Mouse (Mus musculus): ENCODE measurements around the gene Adgrb3. TPM values are rescaled to one million over a fixed set of nuclear protein-coding genes. Genes with fewer than 3 reads are reported as not detected.

Gene Adgrb3
- total and polyA plus RNA-seq, 2 experiments, result not detected

- TF ChIP-seq POLR2A (IDR thresholded peaks at IDR 0.05; ENCODE audit: extremely low read depth, insufficient read depth, low read length) (no peak), CTCF (IDR thresholded peaks at IDR 0.05; ENCODE audit: low read depth, low read length) (no peak)
- Histone ChIP-seq H3K4me3 (ENCODE audit: insufficient read depth, low read depth, low read length) (no peak overlapping the region), H3K79me2 (ENCODE audit: control insufficient read depth, insufficient read depth, low read length) (no peaks in the 10 kb centered on the region), H3K4me1 (ENCODE audit: control insufficient read depth, insufficient read depth, low read length) (no peaks in the 10 kb centered on the region), H3K36me3 (ENCODE audit: control insufficient read depth, insufficient read depth, low read length) (no peaks in the 10 kb centered on the region), H3K27ac (replicated peaks; ENCODE audit: insufficient read depth, low read depth, low read length) (no peak overlapping the region), H3K27me3 (ENCODE audit: control insufficient read depth, insufficient read depth, low read length) (no peaks in the 10 kb centered on the region), H3K9ac (ENCODE audit: low read depth, low read length) (no peak overlapping the region)
- no peak for DNase-seq (ENCODE audit: extremely low read depth, low read depth, low spot score)
- WGBS, result 87% methylated on average over 5 of the region's 5 CpGs
Measured at GRCm38 (mm10) chr1:25729844-25730243, 99.7 kb downstream of the Adgrb3 start.

- no peak overlapping the region for H3K4me3 ChIP-seq (ENCODE audit: insufficient read depth, low read depth, low read length)
- no peaks in the 10 kb centered on the region for H3K4me1 ChIP-seq (ENCODE audit: control insufficient read depth, insufficient read depth, low read length)
- no peaks in the 10 kb centered on the region for H3K27me3 ChIP-seq (ENCODE audit: control insufficient read depth, insufficient read depth, low read length)
- no peak overlapping the region for H3K27ac ChIP-seq (replicated peaks; ENCODE audit: insufficient read depth, low read depth, low read length)
- no peaks in the 10 kb centered on the region for H3K79me2 ChIP-seq (ENCODE audit: control insufficient read depth, insufficient read depth, low read length)
- no peak overlapping the region for H3K9ac ChIP-seq (ENCODE audit: low read depth, low read length)
- DNase-seq (ENCODE audit: extremely low read depth, low read depth, low spot score), result no peak
- no peaks in the 10 kb centered on the region for H3K36me3 ChIP-seq (ENCODE audit: control insufficient read depth, insufficient read depth, low read length)
- 31% methylated on average over 1 of the region's 1 CpGs for WGBS
- TF ChIP-seq CTCF (IDR thresholded peaks at IDR 0.05; ENCODE audit: low read depth, low read length), result no peak
- no peak for TF ChIP-seq POLR2A (IDR thresholded peaks at IDR 0.05; ENCODE audit: extremely low read depth, insufficient read depth, low read length)
Measured at GRCm38 (mm10) chr1:25711474-25711873, 118.0 kb downstream of the Adgrb3 start.

- H3K36me3 ChIP-seq (ENCODE audit: control insufficient read depth, insufficient read depth, low read length), result no peaks in the 10 kb centered on the region
- no peak overlapping the region for H3K4me3 ChIP-seq (ENCODE audit: insufficient read depth, low read depth, low read length)
- no peaks in the 10 kb centered on the region for H3K79me2 ChIP-seq (ENCODE audit: control insufficient read depth, insufficient read depth, low read length)
- H3K27me3 ChIP-seq (ENCODE audit: control insufficient read depth, insufficient read depth, low read length), result no peaks in the 10 kb centered on the region
- H3K27ac ChIP-seq (replicated peaks; ENCODE audit: insufficient read depth, low read depth, low read length), result no peak overlapping the region
- no peaks in the 10 kb centered on the region for H3K4me1 ChIP-seq (ENCODE audit: control insufficient read depth, insufficient read depth, low read length)
- TF ChIP-seq CTCF (IDR thresholded peaks at IDR 0.05; ENCODE audit: low read depth, low read length) (no peak), POLR2A (IDR thresholded peaks at IDR 0.05; ENCODE audit: extremely low read depth, insufficient read depth, low read length) (no peak)
- no peak for DNase-seq (ENCODE audit: extremely low read depth, low read depth, low spot score)
- no peak overlapping the region for H3K9ac ChIP-seq (ENCODE audit: low read depth, low read length)
- 78% methylated on average over 2 of the region's 2 CpGs for WGBS
Measured at GRCm38 (mm10) chr1:25706299-25706698, 123.2 kb downstream of the Adgrb3 start.

- no peak overlapping the region for H3K9ac ChIP-seq (ENCODE audit: low read depth, low read length)
- WGBS, result 81% methylated on average over 6 of the region's 6 CpGs
- H3K27me3 ChIP-seq (ENCODE audit: control insufficient read depth, insufficient read depth, low read length), result no peaks in the 10 kb centered on the region
- H3K4me1 ChIP-seq (ENCODE audit: control insufficient read depth, insufficient read depth, low read length), result no peaks in the 10 kb centered on the region
- H3K27ac ChIP-seq (replicated peaks; ENCODE audit: insufficient read depth, low read depth, low read length), result no peak overlapping the region
- TF ChIP-seq CTCF (IDR thresholded peaks at IDR 0.05; ENCODE audit: low read depth, low read length) (no peak), POLR2A (IDR thresholded peaks at IDR 0.05; ENCODE audit: extremely low read depth, insufficient read depth, low read length) (no peak)
- H3K79me2 ChIP-seq (ENCODE audit: control insufficient read depth, insufficient read depth, low read length), result no peaks in the 10 kb centered on the region
- no peak overlapping the region for H3K4me3 ChIP-seq (ENCODE audit: insufficient read depth, low read depth, low read length)
- DNase-seq (ENCODE audit: extremely low read depth, low read depth, low spot score), result no peak
- no peaks in the 10 kb centered on the region for H3K36me3 ChIP-seq (ENCODE audit: control insufficient read depth, insufficient read depth, low read length)
Measured at GRCm38 (mm10) chr1:25698702-25699250, 130.7 kb downstream of the Adgrb3 start.

GRCm38 (mm10) chr1:25697179-25697578 is 132.3 kb downstream of the Adgrb3 start:
- no peaks in the 10 kb centered on the region for H3K36me3 ChIP-seq (ENCODE audit: control insufficient read depth, insufficient read depth, low read length)

GRCm38 (mm10) chr1:25696771-25697170 is 132.7 kb downstream of the Adgrb3 start:
- H3K36me3 ChIP-seq (ENCODE audit: control insufficient read depth, insufficient read depth, low read length), result no peaks in the 10 kb centered on the region
- H3K4me3 ChIP-seq (ENCODE audit: insufficient read depth, low read depth, low read length), result no peak overlapping the region
- TF ChIP-seq POLR2A (IDR thresholded peaks at IDR 0.05; ENCODE audit: extremely low read depth, insufficient read depth, low read length) (no peak), CTCF (IDR thresholded peaks at IDR 0.05; ENCODE audit: low read depth, low read length) (no peak)

More at GRCm38 (mm10) chr1:25697179-25697578, 132.3 kb downstream of the Adgrb3 start:
- no peak overlapping the region for H3K27ac ChIP-seq (replicated peaks; ENCODE audit: insufficient read depth, low read depth, low read length)
- no peaks in the 10 kb centered on the region for H3K79me2 ChIP-seq (ENCODE audit: control insufficient read depth, insufficient read depth, low read length)
- 91% methylated on average over 4 of the region's 4 CpGs for WGBS
- no peak for TF ChIP-seq POLR2A (IDR thresholded peaks at IDR 0.05; ENCODE audit: extremely low read depth, insufficient read depth, low read length)
- TF ChIP-seq CTCF (IDR thresholded peaks at IDR 0.05; ENCODE audit: low read depth, low read length), result no peak
- no peak overlapping the region for H3K9ac ChIP-seq (ENCODE audit: low read depth, low read length)
- H3K4me3 ChIP-seq (ENCODE audit: insufficient read depth, low read depth, low read length), result no peak overlapping the region
- no peak for DNase-seq (ENCODE audit: extremely low read depth, low read depth, low spot score)
- H3K4me1 ChIP-seq (ENCODE audit: control insufficient read depth, insufficient read depth, low read length), result no peaks in the 10 kb centered on the region
- no peaks in the 10 kb centered on the region for H3K27me3 ChIP-seq (ENCODE audit: control insufficient read depth, insufficient read depth, low read length)

More at GRCm38 (mm10) chr1:25696771-25697170, 132.7 kb downstream of the Adgrb3 start:
- Histone ChIP-seq H3K4me1 (ENCODE audit: control insufficient read depth, insufficient read depth, low read length) (no peaks in the 10 kb centered on the region), H3K27me3 (ENCODE audit: control insufficient read depth, insufficient read depth, low read length) (no peaks in the 10 kb centered on the region), H3K9ac (ENCODE audit: low read depth, low read length) (no peak overlapping the region), H3K79me2 (ENCODE audit: control insufficient read depth, insufficient read depth, low read length) (no peaks in the 10 kb centered on the region), H3K27ac (replicated peaks; ENCODE audit: insufficient read depth, low read depth, low read length) (no peak overlapping the region)
- 64% methylated on average over 3 of the region's 3 CpGs for WGBS
- DNase-seq (ENCODE audit: extremely low read depth, low read depth, low spot score), result no peak
